Mouse (Mus musculus) kidney, adult 2 months (tissue): Measurements from ENCODE around the gene Tspyl3.

Source experiments
- CTCF ChIP-seq: fragments of 200-500 bp; conservative IDR thresholded peaks from 2 replicates; pipeline ENCODE4 v1.5.1; 2011; ENCODE audit warnings: low read depth, mild to moderate bottlenecking, control low read depth, low read length, moderate library complexity, mixed read lengths; ENCODE audit not compliant: insufficient read depth, insufficient read length
- POLR2A ChIP-seq: fragments of 200-500 bp; IDR thresholded peaks from one replicate; pipeline ENCODE4 v1.6.1; 2011; ENCODE audit warnings: low read depth, low read length, control low read depth

- no peak for TF ChIP-seq CTCF
- no peak for TF ChIP-seq POLR2A
Observed at GRCm38 (mm10) chr2:153209286-153209685, 16.0 kb downstream of the Tspyl3 start.
